Mouse (Mus musculus): ENCODE results near the gene Tas2r131. TPM values are rescaled to one million over a fixed set of nuclear protein-coding genes. Genes with fewer than 3 reads are reported as not detected.

Tas2r131 gene
- not detected for polyA plus RNA-seq (2014; fragmentation: Illumina TruSeq; extraction: RNeasy Lipid Tissue Mini Kit (QIAGEN cat#74804); ENCODE audit: low read depth, low replicate concordance)

GRCm38 (mm10) chr6:132957819-132958218, at the start of gene Tas2r131:
Tas2r131 (minus strand) TSS chr6:132957919.

DNA sequence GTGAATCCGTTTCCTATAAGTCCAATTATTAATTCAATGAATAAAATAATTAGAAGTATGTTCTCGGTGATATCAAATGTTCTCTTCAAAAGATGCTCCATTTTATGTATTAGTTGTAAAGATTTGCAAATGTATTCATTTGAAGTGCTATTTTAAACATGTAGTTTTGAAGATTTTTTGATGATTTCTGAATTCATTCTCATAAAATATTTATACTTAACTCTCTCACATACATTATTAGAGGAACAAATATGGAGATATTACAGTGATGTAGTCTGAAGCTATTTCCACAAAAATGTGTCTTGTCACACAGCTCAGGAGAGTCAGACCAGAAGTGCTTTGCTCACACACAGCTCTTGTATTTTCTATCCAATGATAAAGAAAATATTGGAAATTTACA, 23.1 kb upstream of the Tas2r131 start, which contains the start of gene Tas2r109:
Gene Tas2r109 (minus strand): TSS at position 101 of the 400 bp plus-strand sequence.

GRCm38 (mm10) chr6:132950802-132951201, 6.9 kb downstream of the Tas2r131 start, which contains the start of gene Tas2r129:
Tas2r129 (plus strand) TSS chr6:132951102.

DNA sequence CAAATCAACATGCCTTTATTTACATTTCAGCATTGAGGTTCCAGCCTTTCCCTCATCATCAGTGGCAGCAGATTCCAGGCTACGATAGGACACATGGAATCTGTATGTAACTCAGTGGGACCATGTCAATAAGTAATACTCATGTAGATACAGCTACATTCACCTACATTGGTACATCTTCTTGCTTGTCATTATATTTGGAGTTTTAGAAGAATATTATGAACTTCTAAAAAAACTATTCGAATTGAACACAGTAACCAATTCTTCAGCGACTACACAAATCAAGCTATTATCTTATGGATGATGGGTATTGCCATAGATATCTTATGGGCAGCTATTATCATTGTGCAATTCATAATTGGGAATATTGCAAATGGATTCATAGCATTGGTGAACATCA, 48.4 kb downstream of the Tas2r131 start, which contains the start of gene Tas2r125:
Gene Tas2r125 (plus strand): TSS at position 301 of the 400 bp plus-strand sequence.

Other genes starting within 250 kb of the Tas2r131 start
- gene Tas2r122, start 246.0 kb downstream of the Tas2r131 start, polyA plus RNA-seq (2014; fragmentation: Illumina TruSeq; extraction: RNeasy Lipid Tissue Mini Kit (QIAGEN cat#74804); ENCODE audit: low read depth, low replicate concordance), result not detected
- not detected for gene Tas2r115, start 219.9 kb downstream of the Tas2r131 start, polyA plus RNA-seq (2014; fragmentation: Illumina TruSeq; extraction: RNeasy Lipid Tissue Mini Kit (QIAGEN cat#74804); ENCODE audit: low read depth, low replicate concordance)
- gene Tas2r124, start 203.2 kb downstream of the Tas2r131 start, polyA plus RNA-seq (2014; fragmentation: Illumina TruSeq; extraction: RNeasy Lipid Tissue Mini Kit (QIAGEN cat#74804); ENCODE audit: low read depth, low replicate concordance), result not detected
- gene Tas2r102, start 195.8 kb downstream of the Tas2r131 start, polyA plus RNA-seq (2014; fragmentation: Illumina TruSeq; extraction: RNeasy Lipid Tissue Mini Kit (QIAGEN cat#74804); ENCODE audit: low read depth, low replicate concordance), result not detected
- gene Tas2r136, start 179.8 kb downstream of the Tas2r131 start, polyA plus RNA-seq (2014; fragmentation: Illumina TruSeq; extraction: RNeasy Lipid Tissue Mini Kit (QIAGEN cat#74804); ENCODE audit: low read depth, low replicate concordance), result not detected
- gene Tas2r117, start 155.1 kb downstream of the Tas2r131 start, polyA plus RNA-seq (2014; fragmentation: Illumina TruSeq; extraction: RNeasy Lipid Tissue Mini Kit (QIAGEN cat#74804); ENCODE audit: low read depth, low replicate concordance), result not detected
- gene Tas2r123, start 110.8 kb downstream of the Tas2r131 start, polyA plus RNA-seq (2014; fragmentation: Illumina TruSeq; extraction: RNeasy Lipid Tissue Mini Kit (QIAGEN cat#74804); ENCODE audit: low read depth, low replicate concordance), result not detected
- not detected for gene Tas2r116, start 102.5 kb downstream of the Tas2r131 start, polyA plus RNA-seq (2014; fragmentation: Illumina TruSeq; extraction: RNeasy Lipid Tissue Mini Kit (QIAGEN cat#74804); ENCODE audit: low read depth, low replicate concordance)
- gene Tas2r110, start 89.9 kb downstream of the Tas2r131 start, polyA plus RNA-seq (2014; fragmentation: Illumina TruSeq; extraction: RNeasy Lipid Tissue Mini Kit (QIAGEN cat#74804); ENCODE audit: low read depth, low replicate concordance), result not detected
- not detected for gene Tas2r113, start 64.9 kb downstream of the Tas2r131 start, polyA plus RNA-seq (2014; fragmentation: Illumina TruSeq; extraction: RNeasy Lipid Tissue Mini Kit (QIAGEN cat#74804); ENCODE audit: low read depth, low replicate concordance)
- gene Tas2r125, start 48.3 kb downstream of the Tas2r131 start, polyA plus RNA-seq (2014; fragmentation: Illumina TruSeq; extraction: RNeasy Lipid Tissue Mini Kit (QIAGEN cat#74804); ENCODE audit: low read depth, low replicate concordance), result not detected
- gene Tas2r129, start 6.8 kb downstream of the Tas2r131 start, polyA plus RNA-seq (2014; fragmentation: Illumina TruSeq; extraction: RNeasy Lipid Tissue Mini Kit (QIAGEN cat#74804); ENCODE audit: low read depth, low replicate concordance), result not detected
- not detected for gene Tas2r109, start 23.0 kb upstream of the Tas2r131 start, polyA plus RNA-seq (2014; fragmentation: Illumina TruSeq; extraction: RNeasy Lipid Tissue Mini Kit (QIAGEN cat#74804); ENCODE audit: low read depth, low replicate concordance)
- not detected for gene Tas2r103, start 79.2 kb upstream of the Tas2r131 start, polyA plus RNA-seq (2014; fragmentation: Illumina TruSeq; extraction: RNeasy Lipid Tissue Mini Kit (QIAGEN cat#74804); ENCODE audit: low read depth, low replicate concordance)
- not detected for gene Tas2r140, start 97.9 kb upstream of the Tas2r131 start, polyA plus RNA-seq (2014; fragmentation: Illumina TruSeq; extraction: RNeasy Lipid Tissue Mini Kit (QIAGEN cat#74804); ENCODE audit: low read depth, low replicate concordance)
- 546 TPM for gene Smim10l1, start 147.0 kb upstream of the Tas2r131 start, polyA plus RNA-seq (2014; fragmentation: Illumina TruSeq; extraction: RNeasy Lipid Tissue Mini Kit (QIAGEN cat#74804); ENCODE audit: low read depth, low replicate concordance)